Comparison of ENCODE assay signal across 7 mouse cellular contexts in the genomic region with DNA sequence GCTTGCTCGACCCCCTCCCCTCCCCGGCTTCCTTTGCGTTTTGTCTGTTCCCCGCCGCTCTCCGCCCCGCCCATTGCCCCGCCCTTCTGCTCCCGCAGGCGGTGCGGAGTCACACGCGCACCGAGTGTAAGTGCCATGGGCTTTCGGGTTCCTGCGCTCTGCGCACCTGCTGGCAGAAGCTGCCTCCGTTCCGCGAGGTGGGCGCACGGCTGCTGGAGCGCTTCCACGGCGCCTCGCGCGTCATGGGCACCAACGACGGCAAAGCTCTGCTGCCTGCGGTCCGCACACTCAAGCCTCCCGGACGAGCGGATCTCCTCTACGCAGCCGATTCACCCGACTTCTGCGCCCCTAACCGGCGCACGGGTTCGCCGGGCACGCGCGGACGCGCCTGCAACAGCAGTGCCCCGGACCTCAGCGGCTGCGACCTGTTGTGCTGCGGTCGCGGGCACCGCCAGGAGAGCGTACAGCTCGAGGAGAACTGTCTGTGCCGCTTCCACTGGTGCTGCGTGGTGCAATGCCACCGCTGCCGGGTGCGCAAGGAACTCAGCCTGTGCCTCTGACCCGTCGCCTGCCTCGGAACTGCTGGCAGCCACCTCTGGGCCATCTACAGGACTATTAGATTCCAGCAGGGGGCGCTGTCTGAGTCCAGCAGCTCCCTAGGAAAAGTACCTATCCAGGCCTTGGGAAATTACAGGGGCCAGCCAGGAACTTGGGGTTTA. TPM values are rescaled to one million over a fixed set of nuclear protein-coding genes. Genes with fewer than 3 reads are reported as not detected.
DNase-seq lines count a peak whose midpoint lies in the region; ATAC-seq and TF ChIP-seq lines count a peak whose summit lies in the region.

No protein-coding gene starts in this region.

- H3K4me3 ChIP-seq in C2C12 (ENCODE audit: insufficient read depth, poor library complexity, severe bottlenecking), result no peak overlapping the region
- peak overlapping the region; percentile 89 for H3K4me3 ChIP-seq in E14TG2a.4 (replicated peaks; ENCODE audit: low read length)
- peak overlapping the region; percentile 62 for H3K4me3 ChIP-seq in heart, embryonic 10.5 days
- peak overlapping the region; percentile 50 for H3K4me3 ChIP-seq in kidney, embryonic 15.5 days (replicated peaks)
- H3K4me3 ChIP-seq in lung, postnatal 0 days (ENCODE audit: low read depth, low read length), result peak overlapping the region; percentile 34
- peak overlapping the region; percentile 45 for H3K4me3 ChIP-seq in olfactory bulb, adult 2 months (ENCODE audit: insufficient read depth, low read depth, low read length)

- DNase-seq in embryo, embryonic 11 days, result peak; percentile 82
- no peak for DNase-seq in heart, embryonic 10.5 days (ENCODE audit: low spot score)
- peak; percentile 58 for DNase-seq in lung, postnatal 0 days (ENCODE audit: low spot score)

- H3K27me3 ChIP-seq in C2C12 (ENCODE audit: control insufficient read depth, insufficient read depth, insufficient read length) (peaks cover 6% of the 10 kb centered on the region), E14TG2a.4 (ENCODE audit: insufficient read depth, low read length) (peaks cover 87% of the 10 kb centered on the region)
- peaks cover 98% of the 10 kb centered on the region for H3K27me3 ChIP-seq in heart, embryonic 10.5 days (ENCODE audit: insufficient read depth, poor library complexity, severe bottlenecking)
- H3K27me3 ChIP-seq in kidney, embryonic 15.5 days, result peaks cover 93% of the 10 kb centered on the region
- peaks cover 63% of the 10 kb centered on the region for H3K27me3 ChIP-seq in lung, postnatal 0 days (replicated peaks; ENCODE audit: insufficient read depth, low read length)

- H3K79me2 ChIP-seq in C2C12 (ENCODE audit: control insufficient read depth, insufficient read depth), result no peaks in the 10 kb centered on the region

- H3K9me3 ChIP-seq in E14TG2a.4 (ENCODE audit: low read length), result no peaks in the 10 kb centered on the region
- H3K9me3 ChIP-seq in heart, embryonic 10.5 days, result no peaks in the 10 kb centered on the region
- H3K9me3 ChIP-seq in kidney, embryonic 15.5 days (replicated peaks), result no peaks in the 10 kb centered on the region
- no peaks in the 10 kb centered on the region for H3K9me3 ChIP-seq in lung, postnatal 0 days (ENCODE audit: low read length)

- TF ChIP-seq CTCF in C2C12 (IDR thresholded peaks at IDR 0.05; ENCODE audit: control insufficient read depth, insufficient read depth, insufficient read length) (peak; percentile 47), E14TG2a.4 (conservative IDR thresholded peaks at IDR 0.05; ENCODE audit: low read length) (peak; percentile 78)
- TF ChIP-seq CTCF in lung, postnatal 0 days (IDR thresholded peaks at IDR 0.05), result peak; percentile 65
- TF ChIP-seq CTCF in olfactory bulb, adult 2 months (IDR thresholded peaks at IDR 0.05; ENCODE audit: insufficient read depth, low read depth, low read length), result peak; percentile 49; the same call in 1 of the 2 replicates

- no peak for ATAC-seq in kidney, embryonic 15.5 days (replicated peaks; ENCODE audit: low FRiP score)
- peak; percentile 33; the same call in 1 of the 2 replicates for ATAC-seq in lung, postnatal 0 days

- H3K4me1 ChIP-seq in E14TG2a.4 (replicated peaks; ENCODE audit: low read depth, low read length), result peaks cover 59% of the 10 kb centered on the region
- H3K4me1 ChIP-seq in heart, embryonic 10.5 days, result peaks cover 26% of the 10 kb centered on the region
- peaks cover 32% of the 10 kb centered on the region for H3K4me1 ChIP-seq in kidney, embryonic 15.5 days
- H3K4me1 ChIP-seq in lung, postnatal 0 days (ENCODE audit: insufficient read depth, low read depth, low read length), result peaks cover 6% of the 10 kb centered on the region
- H3K4me1 ChIP-seq in olfactory bulb, adult 2 months (ENCODE audit: control insufficient read depth, insufficient read depth, low read length), result peaks cover 8% of the 10 kb centered on the region

- H3K36me3 ChIP-seq in C2C12 (ENCODE audit: control insufficient read depth, insufficient read depth) (no peaks in the 10 kb centered on the region), E14TG2a.4 (ENCODE audit: insufficient read depth, low read length) (no peaks in the 10 kb centered on the region)
- H3K36me3 ChIP-seq in heart, embryonic 10.5 days, result no peaks in the 10 kb centered on the region
- H3K36me3 ChIP-seq in kidney, embryonic 15.5 days, result no peaks in the 10 kb centered on the region
- no peaks in the 10 kb centered on the region for H3K36me3 ChIP-seq in lung, postnatal 0 days (ENCODE audit: insufficient read depth, low read length)

- H3K9ac ChIP-seq in kidney, embryonic 15.5 days, result 0 out of 2 replicates have a peak overlapping the region, but pooled peaks have one; percentile 2
- no peak overlapping the region for H3K9ac ChIP-seq in lung, postnatal 0 days (replicated peaks; ENCODE audit: low read depth)

- H3K27ac ChIP-seq in heart, embryonic 10.5 days, result no peak overlapping the region
- no peak overlapping the region for H3K27ac ChIP-seq in kidney, embryonic 15.5 days
- H3K27ac ChIP-seq in lung, postnatal 0 days (ENCODE audit: low read length), result no peak overlapping the region
- H3K27ac ChIP-seq in olfactory bulb, adult 2 months (ENCODE audit: insufficient read depth, low read depth, low read length), result no peak overlapping the region

- WGBS in heart, embryonic 10.5 days, result 2% methylated on average over 67 of the region's 67 CpGs
- 2% methylated on average over 67 of the region's 67 CpGs for WGBS in kidney, embryonic 15.5 days
- 1% methylated on average over 62 of the region's 67 CpGs for WGBS in lung, postnatal 0 days
- 2% methylated on average over 67 of the region's 67 CpGs for WGBS in olfactory bulb, adult 2 months

- H3ac ChIP-seq in C2C12 (ENCODE audit: control insufficient read depth, insufficient read length, low read depth), result no peak overlapping the region

- TF ChIP-seq EP300 in lung, postnatal 0 days (IDR thresholded peaks at IDR 0.05), result no peak

- peak overlapping the region; percentile 88 for H3K4me2 ChIP-seq in kidney, embryonic 15.5 days
- H3K4me2 ChIP-seq in lung, postnatal 0 days (replicated peaks; ENCODE audit: low read depth, low read length), result peak overlapping the region; percentile 63

- no peak for TF ChIP-seq POLR2A in olfactory bulb, adult 2 months (IDR thresholded peaks at IDR 0.05; ENCODE audit: insufficient read depth, low read depth, low read length)

- no peaks in the 10 kb centered on the region for H3K79me3 ChIP-seq in C2C12 (ENCODE audit: low read depth)

TF ChIP-seq in C2C12, 6 proteins besides CTCF, POLR2A, EP300 and RAD21:
- no peak for TF ChIP-seq FOSL1 (IDR thresholded peaks at IDR 0.05; ENCODE audit: insufficient read depth, low read length, poor library complexity, severe bottlenecking)
- TF ChIP-seq CEBPB (IDR thresholded peaks at IDR 0.05; ENCODE audit: low read depth), result no peak

RNA-seq across cellular contexts. Expression of a gene that starts 7.1 kb away (rescaled TPM):
- 12.9 TPM for polyA plus RNA-seq in C2C12 (2012; fragmentation: generic; extraction: Trizol)
- polyA plus RNA-seq in heart, embryonic 10.5 days (2016; fragmentation: Nextera tagmentation; extraction: Ambion mirVana), result 0.07 and 0.29 TPM in 2 replicates
- polyA plus RNA-seq in kidney, embryonic 15.5 days (2015; fragmentation: Nextera tagmentation; extraction: Ambion mirVana), result 0.43 and 0.89 TPM in 2 replicates
- polyA plus RNA-seq in lung, postnatal 0 days (2015; fragmentation: Nextera tagmentation; extraction: Ambion mirVana), result not detected in 2 replicates
- not detected in 2 replicates for polyA plus RNA-seq in olfactory bulb, adult 2 months (2012; ENCODE audit: insufficient read depth, insufficient read length, low replicate concordance, missing spikeins)

RNA-seq across cellular contexts. Expression of a gene that starts 12.5 kb away (rescaled TPM):
- 3.0 TPM for polyA plus RNA-seq in C2C12 (2012; fragmentation: generic; extraction: Trizol)
- 4.0 and 11.9 TPM in 2 replicates for polyA plus RNA-seq in heart, embryonic 10.5 days (2016; fragmentation: Nextera tagmentation; extraction: Ambion mirVana)
- polyA plus RNA-seq in kidney, embryonic 15.5 days (2015; fragmentation: Nextera tagmentation; extraction: Ambion mirVana), result 2.0 and 2.3 TPM in 2 replicates
- polyA plus RNA-seq in lung, postnatal 0 days (2015; fragmentation: Nextera tagmentation; extraction: Ambion mirVana), result 0.36 and 0.50 TPM in 2 replicates
- not detected in 2 replicates for polyA plus RNA-seq in olfactory bulb, adult 2 months (2012; ENCODE audit: insufficient read depth, insufficient read length, low replicate concordance, missing spikeins)

RNA-seq across cellular contexts. Expression of a gene that starts 35.2 kb away (rescaled TPM):
- 0.66 TPM for polyA plus RNA-seq in C2C12 (2012; fragmentation: generic; extraction: Trizol)
- polyA plus RNA-seq in heart, embryonic 10.5 days (2016; fragmentation: Nextera tagmentation; extraction: Ambion mirVana), result 2.3 and 6.8 TPM in 2 replicates
- 0.44 and 0.73 TPM in 2 replicates for polyA plus RNA-seq in kidney, embryonic 15.5 days (2015; fragmentation: Nextera tagmentation; extraction: Ambion mirVana)
- 2.6 and 4.6 TPM in 2 replicates for polyA plus RNA-seq in lung, postnatal 0 days (2015; fragmentation: Nextera tagmentation; extraction: Ambion mirVana)
- not detected in 2 replicates for polyA plus RNA-seq in olfactory bulb, adult 2 months (2012; ENCODE audit: insufficient read depth, insufficient read length, low replicate concordance, missing spikeins)
